Mouse (Mus musculus): ENCODE measurements around the gene Ccdc83.

Ccdc83 gene

DNA sequence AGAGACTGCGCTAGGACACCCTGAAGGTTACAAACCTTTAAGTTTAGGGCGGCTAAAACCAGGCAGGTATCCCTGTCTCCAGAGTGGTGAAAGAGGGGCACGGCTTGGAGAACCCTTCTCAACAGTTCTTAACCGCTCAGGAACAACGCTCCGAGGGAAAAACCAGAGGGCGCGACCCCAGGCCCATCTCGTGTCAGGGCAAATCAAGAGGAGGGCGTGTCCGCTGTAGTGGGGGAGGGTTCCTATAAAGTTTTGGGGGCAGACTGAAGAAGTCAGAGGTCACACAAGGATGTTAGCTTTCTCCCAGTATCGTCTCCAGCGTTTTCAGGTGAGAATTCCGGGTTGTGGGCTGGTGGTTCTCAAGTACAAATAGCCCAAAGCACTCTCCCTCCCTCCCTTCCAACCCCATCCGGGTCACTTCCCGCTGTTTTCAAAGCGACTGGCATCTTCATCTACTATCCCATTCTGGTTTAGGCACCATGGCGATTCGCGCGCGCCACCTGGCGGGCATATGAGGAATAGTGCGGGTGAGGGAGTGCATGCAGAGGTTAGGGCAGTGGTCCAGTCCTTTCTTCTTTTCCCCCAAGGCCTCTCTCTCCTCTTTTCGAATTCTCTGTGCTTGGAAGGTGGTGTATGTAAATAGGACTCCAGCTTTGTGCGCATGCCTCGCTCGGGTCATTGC is at the start of gene Ccdc83:
Gene Ccdc83, minus strand, starts transcription at position 489 of the 682 bp plus-strand sequence.
- DNase-seq, result peak; percentile 85 to 86

DNA sequence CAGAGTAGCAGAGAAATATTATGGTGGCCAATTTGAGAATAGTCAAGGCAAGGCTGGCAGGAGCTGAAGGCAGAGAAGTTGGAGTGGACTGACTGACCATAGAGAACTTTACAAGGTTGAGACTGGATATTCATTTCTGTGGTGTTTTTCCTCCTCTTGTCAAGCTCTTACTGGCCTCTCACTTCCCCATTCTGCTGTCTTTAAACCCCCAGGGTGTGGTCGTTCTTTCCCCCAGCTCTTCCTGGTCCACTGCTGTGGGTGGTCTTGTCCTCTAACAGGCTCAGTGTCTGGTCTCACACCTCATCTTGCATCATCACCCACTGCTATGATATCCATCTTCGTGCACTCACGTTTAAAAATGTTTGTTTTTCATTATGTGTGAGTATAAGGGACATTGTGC is 47.8 kb upstream of the Ccdc83 start:
- DNase-seq, result no peak

DNA sequence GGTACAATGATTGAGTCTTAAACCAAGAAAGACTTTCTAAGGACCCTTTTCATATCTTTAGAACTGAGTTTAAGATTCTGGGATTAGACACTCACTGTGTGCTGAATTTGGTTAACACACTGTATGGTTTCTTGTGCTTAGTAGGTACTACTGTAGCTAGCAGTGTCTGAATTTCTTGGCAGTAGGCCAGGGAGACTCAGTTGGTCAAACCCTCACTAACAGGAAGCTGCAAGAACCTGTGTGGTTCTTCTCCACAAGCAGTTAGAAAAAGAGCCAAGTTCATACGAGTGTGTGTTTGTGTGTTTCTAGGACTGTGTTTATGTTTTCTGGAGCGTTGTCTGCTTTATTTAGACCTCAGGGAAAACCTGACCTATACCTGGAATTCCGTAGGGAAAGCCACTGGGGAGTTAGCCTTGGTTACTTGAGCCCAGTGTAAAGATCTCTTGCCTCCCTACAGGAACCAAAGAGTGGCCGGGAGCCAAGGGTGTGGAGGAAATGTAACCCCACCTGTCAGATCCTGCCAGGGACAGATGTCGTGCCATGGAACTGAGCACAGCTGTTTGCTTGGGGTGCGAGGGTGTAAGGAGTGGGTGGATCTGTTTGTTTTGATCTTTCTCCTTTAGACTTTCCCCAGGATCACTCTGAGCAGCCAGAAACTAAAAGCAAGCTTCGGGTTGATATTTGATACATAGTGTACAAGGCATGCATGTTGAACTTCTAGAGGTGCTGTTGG is 46.7 kb upstream of the Ccdc83 start:
- DNase-seq, result no peak

DNA sequence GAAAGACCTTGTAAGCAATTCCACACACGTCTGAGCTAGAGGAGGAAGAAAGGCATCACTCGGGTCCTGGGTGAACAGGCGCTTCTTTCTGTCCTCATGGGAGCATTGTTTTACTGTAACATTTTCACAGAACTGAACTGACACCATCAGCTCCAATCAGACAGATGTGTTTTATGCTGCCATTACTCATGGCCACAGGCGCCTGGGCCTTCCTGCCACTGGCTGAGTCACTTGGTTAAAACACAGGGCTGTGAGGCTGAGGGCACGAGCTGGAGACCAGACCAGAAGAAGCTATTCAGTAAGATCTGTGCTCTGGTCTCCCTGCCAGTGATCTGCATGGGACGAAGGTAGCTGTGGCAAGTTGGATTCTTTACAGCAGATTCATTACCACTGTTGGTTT is 42.4 kb upstream of the Ccdc83 start:
- DNase-seq, result no peak

DNA sequence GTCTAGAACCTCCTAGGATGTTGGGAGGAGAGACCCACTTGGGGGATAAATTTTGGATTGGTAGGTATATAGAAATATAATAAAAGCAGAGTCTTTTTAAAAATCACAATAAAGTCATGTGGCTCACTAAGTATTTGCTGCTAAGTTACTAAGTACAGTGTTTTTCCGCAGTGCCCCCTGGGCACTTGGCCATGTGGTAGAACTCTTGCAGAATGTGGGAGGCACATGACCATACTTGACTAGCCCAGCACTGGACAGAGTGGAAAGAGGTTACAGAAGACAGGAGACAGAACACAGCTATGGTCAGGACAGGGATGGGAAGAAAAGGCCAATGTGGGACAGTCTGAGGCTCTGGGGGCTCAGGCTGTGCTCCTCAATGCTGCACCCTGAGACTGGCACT is 41.4 kb upstream of the Ccdc83 start:
- DNase-seq, result no peak

DNA sequence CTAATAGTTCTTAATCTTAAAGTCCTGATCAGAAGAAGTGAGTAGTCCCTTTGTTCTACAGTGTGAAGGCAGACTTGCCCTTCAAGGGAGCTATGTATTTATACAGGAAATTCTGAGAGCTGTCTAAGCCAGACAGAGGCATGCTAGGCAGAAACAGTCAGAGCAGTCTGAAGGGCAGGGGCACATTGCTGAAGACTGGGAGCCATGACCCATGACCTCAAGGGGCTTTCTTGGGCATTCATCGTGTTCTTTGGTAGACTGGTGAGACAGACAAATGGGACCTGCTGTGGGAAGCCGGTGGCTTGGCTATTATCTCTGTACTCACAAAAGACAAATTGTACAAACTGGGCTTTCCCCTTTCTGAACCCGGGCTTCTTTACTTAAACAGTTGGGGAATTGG is 40.5 kb upstream of the Ccdc83 start:
- DNase-seq, result no peak

DNA sequence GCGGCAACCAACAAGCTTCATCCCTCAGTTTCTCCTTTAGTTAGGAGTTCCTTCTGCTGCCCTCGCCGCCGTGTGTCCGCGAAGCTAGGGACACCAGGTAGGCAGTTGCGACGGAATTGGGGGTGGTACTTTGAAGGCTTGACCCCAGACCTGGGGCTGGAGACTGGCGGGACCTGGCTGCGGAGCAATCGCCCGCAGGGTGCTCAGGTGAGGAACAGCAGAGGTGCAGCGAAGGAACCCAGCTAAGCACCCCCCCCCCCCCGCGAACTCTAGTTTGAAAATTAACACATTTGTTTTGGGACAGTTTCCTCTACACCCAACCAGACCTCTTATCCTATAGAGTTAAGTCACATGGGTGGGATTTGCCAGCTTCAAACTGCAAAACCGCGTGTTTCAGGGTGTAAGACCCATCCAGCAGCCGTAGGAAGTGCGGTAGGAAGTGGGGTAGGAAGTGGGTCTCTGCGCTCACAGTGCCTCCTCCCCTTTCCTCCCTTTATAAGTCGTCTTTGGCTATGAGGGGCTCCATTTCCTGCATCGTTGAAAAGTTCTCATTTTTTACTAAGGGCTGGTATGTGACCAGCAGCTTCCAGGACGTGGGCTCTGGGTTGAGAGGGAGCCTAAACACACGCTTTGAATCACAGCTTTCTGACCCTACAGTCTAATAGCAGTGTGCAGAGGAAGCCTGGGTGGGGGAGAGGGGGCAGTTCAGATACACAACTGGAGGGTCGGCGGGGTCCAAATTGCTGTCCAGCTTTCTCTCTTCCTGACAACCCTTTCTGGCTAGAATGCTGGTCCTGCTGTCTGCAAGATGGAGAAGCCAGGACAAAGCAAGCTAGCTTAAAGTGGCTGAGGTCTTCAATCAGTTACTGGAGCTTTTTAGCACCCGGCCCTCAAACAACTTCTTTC is 37.3 kb upstream of the Ccdc83 start:
- DNase-seq, result peak in 1 of 2 experiments; percentile 19

DNA sequence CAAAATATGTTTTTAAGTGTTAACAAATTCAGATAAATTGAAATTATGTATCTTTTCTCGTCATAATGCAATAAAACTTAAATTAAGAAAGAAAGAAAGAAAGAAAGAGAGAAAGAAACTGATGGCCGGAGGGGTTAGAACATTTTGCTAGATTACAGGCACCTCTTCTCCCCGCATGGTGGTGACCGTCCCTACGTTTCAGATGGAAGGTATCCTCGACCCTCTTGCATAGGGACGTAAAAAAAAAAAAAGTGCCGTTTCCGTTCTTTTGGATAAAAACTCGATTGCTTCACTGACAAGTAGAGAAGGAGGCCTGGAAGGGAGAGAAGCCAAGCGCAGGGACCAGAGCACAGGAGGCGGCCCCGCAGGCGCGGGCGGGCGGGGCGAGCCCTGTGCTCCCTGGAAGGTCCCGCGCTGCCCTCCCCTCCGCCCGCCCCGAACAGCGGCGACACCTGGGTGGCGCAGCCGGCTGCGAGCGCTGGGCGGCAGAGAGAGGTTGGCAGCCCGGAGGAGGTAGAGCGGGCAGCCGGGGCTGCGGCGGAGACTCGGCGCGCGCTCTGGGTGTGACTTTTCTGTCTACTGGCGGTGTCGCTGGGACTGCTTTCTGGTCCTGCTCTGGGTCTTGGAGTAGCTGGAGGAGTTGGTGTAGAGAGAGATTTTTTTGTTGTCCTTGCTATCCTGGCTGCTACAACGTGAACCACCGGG is 36.5 kb upstream of the Ccdc83 start, which contains the start of gene Sytl2:
Gene Sytl2, plus strand, starts transcription at position 311 of the 705 bp plus-strand sequence.
- peak; percentile 64 to 71 for DNase-seq

DNA sequence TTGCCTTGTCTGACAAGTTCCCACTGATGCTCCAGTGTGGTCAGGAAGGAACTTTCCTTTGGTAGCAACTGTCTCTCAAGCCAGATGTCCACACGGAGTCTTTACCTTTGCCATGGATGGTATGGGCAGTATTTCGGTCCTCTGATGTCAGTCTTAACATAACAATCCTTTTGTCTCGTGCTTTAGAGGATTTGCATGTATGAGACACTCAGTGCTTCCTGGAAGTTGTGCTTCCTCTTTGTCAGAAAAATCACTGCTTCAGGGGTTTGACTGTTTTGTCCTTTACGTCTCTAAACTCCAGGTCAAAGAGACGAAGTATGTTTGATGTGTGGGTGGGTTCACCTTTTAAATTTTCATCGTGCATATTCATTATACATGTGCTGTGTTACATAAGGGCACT is 26.3 kb upstream of the Ccdc83 start:
- no peak for DNase-seq

DNA sequence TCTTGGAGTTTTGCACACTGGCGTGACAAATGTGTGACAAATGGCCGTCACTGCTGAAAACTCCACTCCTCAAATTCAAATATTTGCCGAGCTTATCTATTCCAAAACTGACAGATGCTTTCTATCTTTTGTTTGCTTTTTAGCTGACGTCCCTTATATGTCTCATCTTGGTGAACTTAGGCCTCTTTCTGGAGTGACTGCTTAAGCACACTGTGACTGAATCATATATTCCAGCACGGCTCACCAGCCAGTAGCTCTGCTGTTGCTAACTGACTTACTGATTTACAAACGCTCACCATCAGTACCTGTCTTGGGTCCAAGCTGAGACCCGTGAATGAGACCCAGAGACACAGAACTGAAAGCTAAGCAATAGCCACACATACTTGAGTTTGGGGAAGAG is 19.2 kb upstream of the Ccdc83 start:
- DNase-seq, result no peak

DNA sequence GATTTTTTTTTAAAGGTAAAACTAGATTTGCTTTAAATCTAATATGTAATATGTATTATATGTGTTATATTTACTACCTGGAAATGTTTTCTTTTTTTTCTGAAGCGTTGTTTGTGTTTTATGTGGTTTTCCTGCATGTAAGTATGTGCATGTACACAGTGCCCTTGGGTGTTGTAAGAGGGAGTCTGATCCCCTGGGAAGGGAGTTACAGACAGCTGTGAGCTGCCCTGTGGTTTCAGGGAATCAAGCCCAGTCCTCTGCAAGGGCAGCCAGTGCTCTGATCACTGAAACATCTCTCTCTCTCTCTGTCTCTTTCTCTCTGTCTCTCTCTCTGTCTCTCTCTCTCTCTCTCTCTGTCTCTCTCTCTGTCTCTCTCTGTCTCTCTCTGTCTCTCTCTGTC is 17.2 kb upstream of the Ccdc83 start:
- no peak for DNase-seq

DNA sequence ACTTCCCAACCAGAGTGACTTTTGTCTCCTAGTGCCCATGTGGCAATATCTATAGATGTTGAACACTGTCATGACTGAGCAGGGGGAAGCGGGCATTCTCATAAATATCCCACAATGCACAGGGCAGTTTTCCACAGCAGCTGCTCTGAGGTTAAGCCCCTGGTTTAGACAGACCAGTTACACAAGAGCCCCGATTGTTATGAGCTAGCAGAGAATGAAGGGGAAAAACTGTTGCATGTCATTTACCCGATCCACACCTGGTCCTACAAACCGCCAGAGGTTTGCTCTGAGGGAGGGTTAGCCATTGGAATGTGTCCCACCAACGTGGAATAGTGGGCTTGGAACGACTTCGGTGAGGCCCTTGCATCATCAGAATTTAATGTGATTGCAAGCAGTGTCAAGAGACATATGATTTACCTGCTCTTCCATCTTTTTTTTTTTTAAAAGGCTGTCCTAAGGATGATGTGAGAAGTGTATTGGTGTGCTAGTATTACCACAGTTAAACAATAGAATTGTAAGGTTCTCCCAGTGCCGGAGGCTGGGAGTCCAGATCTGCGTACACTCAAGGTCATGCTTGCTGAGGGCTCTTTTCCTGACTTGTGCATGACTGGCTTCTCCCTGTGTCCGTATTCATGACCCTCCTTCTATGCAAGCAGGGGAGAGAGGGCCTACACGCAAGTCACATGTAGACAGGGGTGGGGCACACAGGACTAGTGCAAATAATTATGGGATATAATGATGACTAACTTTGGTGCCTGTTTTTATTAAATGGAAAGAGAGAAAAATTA is 16.4 kb upstream of the Ccdc83 start:
- DNase-seq, result no peak

DNA sequence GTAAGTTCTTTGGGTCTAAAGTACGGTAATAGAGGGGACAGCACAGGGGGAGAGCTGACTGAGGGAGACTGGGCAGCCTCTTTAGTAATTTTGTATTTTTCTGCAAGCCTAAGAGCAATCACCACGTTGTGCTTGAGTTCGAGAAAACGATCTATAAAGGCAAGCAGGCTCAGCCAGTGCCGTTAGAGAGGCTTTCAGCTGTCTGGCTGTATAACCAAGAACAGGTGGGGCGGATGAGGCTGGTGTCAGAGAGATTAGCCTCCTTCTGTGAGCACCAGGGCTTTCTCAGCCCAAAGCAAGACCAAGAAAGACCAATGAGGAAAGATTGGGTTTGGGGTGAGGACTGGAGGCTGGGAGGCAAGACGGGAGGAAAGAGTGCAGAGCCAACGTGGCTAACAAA is 15.3 kb upstream of the Ccdc83 start:
- no peak for DNase-seq

DNA sequence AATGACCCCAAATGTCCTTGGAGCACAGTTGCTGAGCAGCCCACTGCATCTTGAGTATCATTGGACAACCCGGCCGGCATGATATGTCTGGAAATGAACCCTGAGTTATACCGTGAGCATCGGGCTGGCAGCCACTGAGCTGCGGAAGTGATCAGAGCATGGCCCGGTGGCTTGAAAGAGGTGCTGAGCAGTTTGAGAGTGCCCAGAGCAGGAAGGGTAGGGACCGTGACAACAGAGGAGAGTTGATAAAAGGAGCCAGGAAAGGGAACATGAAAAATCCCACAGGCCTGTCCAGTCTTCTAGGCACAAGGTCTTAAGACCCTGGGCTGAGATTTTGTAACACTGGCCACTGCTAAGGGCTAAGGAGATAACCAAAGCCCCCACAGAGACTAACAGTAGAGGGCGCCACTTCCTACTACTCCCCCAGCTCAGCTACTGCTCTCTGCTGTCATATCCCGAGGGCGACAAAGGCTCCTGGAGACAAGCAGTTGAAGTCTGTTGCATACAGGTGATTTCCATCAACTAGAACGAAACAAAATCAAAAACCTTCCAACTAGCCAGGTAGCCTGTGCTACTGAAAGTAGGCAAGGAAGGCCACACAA is 14.8 kb upstream of the Ccdc83 start:
- DNase-seq, result peak; percentile 36 to 47

DNA sequence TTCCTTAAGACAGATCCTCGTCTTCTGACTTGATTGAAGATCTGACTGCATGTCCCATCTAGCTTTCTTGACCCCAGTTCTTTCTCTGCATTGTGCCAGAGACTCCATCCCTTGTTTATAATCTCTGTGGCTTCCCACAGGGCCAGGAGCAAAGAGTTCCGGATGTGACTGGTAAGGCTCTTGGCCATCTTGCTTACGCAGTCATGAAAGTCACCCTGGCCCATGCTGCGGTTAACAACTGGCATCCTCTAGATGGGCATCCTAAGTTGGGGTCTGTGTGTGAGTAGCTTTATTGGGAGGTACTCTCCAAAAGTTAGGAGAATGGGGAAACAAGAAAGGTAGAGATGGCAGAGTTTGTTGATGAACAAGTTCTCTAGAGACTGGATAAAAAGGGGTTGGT is 13.6 kb upstream of the Ccdc83 start:
- DNase-seq, result no peak

DNA sequence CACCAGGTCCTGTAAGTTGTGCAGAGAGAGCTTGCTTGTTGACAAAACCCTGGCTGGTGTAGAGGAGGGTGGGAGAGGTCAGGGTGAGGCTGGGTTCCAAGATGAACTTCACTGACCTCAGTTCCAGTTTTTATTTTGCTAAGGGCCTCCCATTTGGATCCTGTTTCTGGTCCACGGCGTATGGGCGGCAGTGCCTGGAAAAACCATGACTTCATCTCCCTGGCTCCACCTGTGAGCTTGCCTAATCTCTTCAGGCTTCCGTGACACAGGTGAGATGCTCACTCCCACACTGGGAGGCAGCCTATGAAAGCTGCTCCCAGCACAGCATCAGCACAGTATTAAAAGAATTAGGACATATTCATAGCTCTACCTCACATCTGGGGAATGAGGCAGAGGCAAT is 12.2 kb upstream of the Ccdc83 start:
- DNase-seq, result no peak

DNA sequence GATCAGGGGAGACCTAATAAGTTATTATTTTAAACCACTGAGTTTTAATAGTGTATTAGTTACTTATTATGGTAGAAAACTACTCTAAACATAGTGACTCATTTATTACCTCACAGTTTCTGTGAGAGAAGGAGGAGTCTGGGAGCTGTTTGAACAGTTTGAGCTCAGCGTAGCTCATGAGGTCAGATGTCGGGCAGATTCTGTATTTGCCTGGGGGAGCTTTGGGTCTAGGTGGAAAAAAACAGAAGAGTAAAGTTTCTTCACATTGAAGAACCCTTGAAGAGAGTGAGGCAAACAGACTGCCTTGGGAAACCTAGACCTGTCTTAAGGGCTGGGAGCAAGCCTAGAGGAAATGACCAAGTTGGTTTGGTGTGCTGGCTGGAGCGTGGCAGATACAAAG is 11.7 kb upstream of the Ccdc83 start:
- no peak for DNase-seq

DNA sequence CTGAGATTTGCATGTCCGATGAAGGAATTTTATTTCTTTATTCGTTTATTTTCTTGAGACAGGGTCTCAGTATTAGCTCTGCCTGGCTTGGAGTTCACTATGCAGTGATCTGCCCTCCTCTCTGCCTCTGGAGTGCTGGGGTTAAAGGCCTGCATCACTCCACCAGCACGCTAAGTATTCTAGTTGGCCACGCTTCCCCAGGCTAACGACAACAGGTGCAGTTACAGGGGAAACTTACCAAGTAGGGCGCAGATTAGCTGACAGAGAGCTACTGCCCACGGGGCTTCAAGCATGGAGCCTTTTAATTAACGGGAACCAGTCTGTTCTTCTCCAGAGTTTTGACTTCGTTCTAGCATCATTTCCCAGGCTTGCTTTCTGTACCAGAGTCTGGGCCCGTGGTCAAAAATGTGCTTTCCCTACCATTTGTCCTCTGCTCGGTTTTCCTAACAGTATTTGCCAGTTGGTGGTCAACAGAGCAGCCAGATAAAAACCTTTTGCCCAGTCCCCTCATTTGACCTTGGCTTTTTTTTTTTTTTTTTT is 9.1 kb upstream of the Ccdc83 start:
- DNase-seq, result peak; percentile 38 to 51

DNA sequence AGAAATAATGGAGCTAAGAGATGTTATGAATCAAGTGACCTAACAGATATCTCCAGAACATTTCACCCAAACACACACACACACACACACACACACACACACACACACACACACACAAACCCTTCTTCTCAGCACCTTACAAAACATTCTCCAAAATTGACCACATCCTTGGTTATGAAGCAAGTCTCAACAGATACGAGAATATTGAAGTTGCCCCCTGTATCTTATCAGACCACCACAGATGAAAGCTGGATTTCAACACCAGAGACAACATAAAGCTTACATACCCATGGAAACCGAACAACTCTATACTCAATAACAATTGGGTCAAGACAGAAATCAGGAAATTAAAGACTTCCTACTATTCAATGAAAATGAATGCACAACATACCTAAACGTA is 4.6 kb upstream of the Ccdc83 start:
- no peak for DNase-seq

DNA sequence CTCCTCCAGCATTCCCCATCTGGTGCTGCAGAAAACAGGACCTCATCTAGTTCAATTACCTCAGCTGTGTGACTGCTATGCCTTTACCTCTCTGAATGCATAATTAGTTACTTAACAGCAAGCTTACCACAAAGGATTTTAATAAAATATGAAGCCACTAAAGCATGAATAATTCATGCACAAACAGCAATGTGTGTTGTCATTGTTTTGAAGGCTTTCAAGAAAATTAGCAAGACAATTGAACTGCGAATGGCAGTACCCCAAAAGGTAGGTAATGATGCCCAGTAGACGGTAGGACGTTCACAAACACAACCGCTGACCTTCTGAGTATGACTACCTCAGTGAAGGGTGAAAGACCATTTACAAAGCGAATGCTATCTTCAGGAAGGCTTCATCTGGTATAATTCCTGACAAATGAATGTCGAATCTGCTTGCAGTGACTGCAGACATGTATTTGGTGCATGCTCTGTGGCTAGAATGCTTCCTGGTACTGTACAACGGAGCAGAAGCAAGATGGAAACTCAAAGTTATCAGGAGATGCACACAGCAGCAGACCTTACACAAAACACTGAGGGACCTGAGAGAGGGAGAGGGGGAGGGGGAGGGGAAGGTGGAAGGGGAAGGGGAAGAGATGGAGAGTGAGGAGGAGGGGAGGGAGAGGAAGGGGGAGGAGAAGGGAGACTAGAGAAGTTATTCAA is 3.5 kb downstream of the Ccdc83 start:
- no peak for DNase-seq

DNA sequence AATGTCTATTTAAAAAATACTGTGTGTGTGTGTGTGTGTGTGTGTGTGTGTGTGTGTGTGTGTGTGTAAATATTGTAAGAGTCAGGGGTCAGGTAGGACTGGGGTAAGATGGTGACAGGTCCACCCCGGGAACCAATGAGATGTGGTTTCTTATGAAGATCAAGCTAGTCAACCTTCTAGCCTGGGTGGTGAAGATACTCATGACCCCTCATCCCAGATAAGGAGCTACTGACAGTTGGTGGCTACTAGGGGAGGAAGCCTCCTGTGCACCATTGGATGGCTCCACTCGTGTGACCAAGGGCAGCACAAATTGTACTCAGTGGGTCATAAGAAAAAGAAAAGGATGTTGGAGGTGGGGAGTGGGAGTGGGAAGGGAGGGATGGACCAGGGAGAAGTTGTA is 5.7 kb downstream of the Ccdc83 start:
- DNase-seq, result no peak
